Mouse (Mus musculus) stomach, embryonic 14.5 days (tissue): ENCODE results near the gene Mms19. TPM values are rescaled to one million over a fixed set of nuclear protein-coding genes. Genes with fewer than 3 reads are reported as not detected.

Source experiments
- ATAC-seq: fragments of 200-750 bp; cut with Nextera tagmentation; 2 replicates; pipeline ENCODE4 v1.8.0; 2017; ENCODE audit warnings: low read depth, moderate TSS enrichment; ENCODE audit not compliant: insufficient number of reproducible peaks, insufficient read depth, low FRiP score
- H3K27ac ChIP-seq: fragments of 300-500 bp; sonication (generic); 2 replicates; pipeline ENCODE4 v1.5.1; 2014; ENCODE audit warnings: mild to moderate bottlenecking, low read length, moderate library complexity, mixed read lengths
- H3K27me3 ChIP-seq: fragments of 300-500 bp; sonication (generic); 2 replicates; pipeline ENCODE4 v1.6.1; 2014; ENCODE audit warnings: low read length, control low read depth, mixed read lengths; ENCODE audit not compliant: control insufficient read depth, insufficient read depth
- H3K36me3 ChIP-seq: fragments of 300-500 bp; sonication (generic); 2 replicates; pipeline ENCODE4 v1.6.1; 2014; ENCODE audit warnings: mild to moderate bottlenecking, control low read depth, low read length, moderate library complexity, mixed read lengths; ENCODE audit not compliant: control insufficient read depth, insufficient read depth
- H3K4me1 ChIP-seq: fragments of 300-500 bp; sonication (generic); 2 replicates; pipeline ENCODE4 v1.6.1; 2014; ENCODE audit warnings: low read length, control low read depth, mixed read lengths; ENCODE audit not compliant: control insufficient read depth, insufficient read depth
- H3K4me2 ChIP-seq: fragments of 300-500 bp; sonication (generic); replicated peaks from 2 replicates; pipeline ENCODE4 v1.6.1; 2014; ENCODE audit warnings: low read depth, low read length, control low read depth
- H3K4me3 ChIP-seq: fragments of 300-500 bp; sonication (generic); 2 replicates; pipeline ENCODE4 v1.5.1; 2014; ENCODE audit warnings: low read depth, low read length, control low read depth
- H3K9ac ChIP-seq: fragments of 300-500 bp; sonication (generic); replicated peaks from 2 replicates; pipeline ENCODE4 v1.6.1; 2014; ENCODE audit warnings: low read depth, mild to moderate bottlenecking, control low read depth, low read length, moderate library complexity, mixed read lengths
- H3K9me3 ChIP-seq: fragments of 300-500 bp; sonication (generic); 2 replicates; pipeline ENCODE4 v1.6.1; 2016; ENCODE audit warnings: low read depth, low read length, control low read depth; ENCODE audit not compliant: control insufficient read depth
- WGBS: fragments of 180-500 bp; shearing (Covaris S2); extraction: QIAGEN DNeasy Blood & Tissue Kit; methylation state at CpG from one replicate; pipeline ENCODE4 v1.1.7; 2014; 5-methylcytosine and 5-hydroxymethylcytosine counted together
- polyA plus RNA-seq: library from polyadenylated mRNA; unstranded; fragments of >200 nt; fragmentation: Nextera tagmentation; extraction: Ambion mirVana; gene quantifications from 2 replicates; pipeline ENCODE4 v1.2.1, GENCODE M21; 2014

Gene Mms19
- polyA plus RNA-seq, 1 experiment from 2014 or later: 37.6 TPM

GRCm38 (mm10) chr19:41905246-41905645 lies 75.7 kb downstream of the Mms19 start:
- 81% methylated on average over 2 of the region's 2 CpGs for WGBS
- H3K36me3 ChIP-seq: no peaks in the 10 kb centered on the region
- ATAC-seq: no peak
- H3K9ac ChIP-seq: no peak overlapping the region
- H3K4me1 ChIP-seq: peaks cover 11% of the 10 kb centered on the region
- no peak overlapping the region for H3K4me3 ChIP-seq
- H3K9me3 ChIP-seq: no peaks in the 10 kb centered on the region
- no peak overlapping the region for H3K4me2 ChIP-seq
- no peaks in the 10 kb centered on the region for H3K27me3 ChIP-seq
- H3K27ac ChIP-seq: no peak overlapping the region

DNA sequence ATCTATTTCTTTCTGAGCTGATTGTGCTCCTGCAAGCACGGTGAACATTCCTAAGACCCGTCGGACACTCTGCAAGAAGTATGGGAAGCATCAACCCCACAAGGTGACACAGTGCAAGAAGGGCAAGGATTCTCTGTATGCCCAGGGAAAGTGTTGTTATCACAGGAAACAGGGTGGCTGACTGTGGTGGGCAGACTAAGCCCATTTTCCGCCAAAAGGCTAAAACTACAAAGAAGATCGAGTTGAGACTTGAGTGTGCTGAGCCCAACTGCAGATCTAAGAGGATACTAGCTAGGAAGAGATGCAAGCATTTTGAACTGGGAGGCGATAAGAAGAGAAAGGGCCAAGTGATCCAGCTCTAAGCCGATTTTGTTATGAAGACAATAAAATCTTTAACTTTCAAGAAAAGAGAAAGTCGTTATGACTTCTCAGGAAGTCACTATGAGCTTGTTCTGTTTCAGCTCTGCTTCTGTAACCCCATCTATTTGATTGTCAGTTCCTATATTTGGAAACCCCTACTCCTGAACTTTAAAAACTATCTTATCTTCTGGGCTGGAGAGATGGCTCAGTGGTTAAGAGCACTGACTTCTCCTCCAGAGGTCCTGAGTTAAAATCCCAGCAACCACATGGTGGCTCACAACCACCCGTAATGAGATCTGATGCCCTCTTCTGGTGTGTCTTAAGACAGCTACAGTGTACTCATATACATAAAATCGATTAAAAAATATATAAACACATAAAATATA lies 77.9 kb downstream of the Mms19 start:
- Histone ChIP-seq H3K9me3 (no peaks in the 10 kb centered on the region), H3K36me3 (no peaks in the 10 kb centered on the region), H3K4me3 (no peak overlapping the region), H3K4me2 (no peak overlapping the region), H3K27me3 (no peaks in the 10 kb centered on the region), H3K4me1 (peaks cover 11% of the 10 kb centered on the region), H3K27ac (no peak overlapping the region), H3K9ac (no peak overlapping the region)
- WGBS: 85% methylated on average over 10 of the region's 10 CpGs
- ATAC-seq: no peak

DNA sequence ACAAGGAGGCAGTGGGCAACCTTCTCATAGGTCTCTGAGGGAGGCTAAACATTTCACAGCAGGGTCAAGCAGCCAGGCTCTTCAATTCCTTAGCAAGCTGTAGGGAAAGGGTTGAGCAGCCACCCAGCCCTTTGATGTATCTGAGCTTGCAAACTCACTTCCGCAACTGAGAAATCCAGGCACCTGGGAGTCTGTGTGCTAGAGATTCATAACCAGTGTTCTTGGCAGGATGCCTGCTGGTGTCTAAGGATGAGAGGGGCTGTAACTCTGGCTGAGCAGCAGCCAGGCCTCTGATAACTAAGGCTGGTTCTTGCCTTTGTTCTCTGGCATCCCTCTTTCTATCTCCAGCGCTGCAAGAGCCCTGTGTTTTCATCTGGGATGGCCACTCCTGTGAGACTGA lies 79.3 kb downstream of the Mms19 start:
- H3K36me3 ChIP-seq: no peaks in the 10 kb centered on the region
- no peak overlapping the region for H3K4me3 ChIP-seq
- ATAC-seq: no peak
- no peaks in the 10 kb centered on the region for H3K27me3 ChIP-seq
- 45% methylated on average over 2 of the region's 2 CpGs for WGBS
- no peak overlapping the region for H3K9ac ChIP-seq
- H3K9me3 ChIP-seq: no peaks in the 10 kb centered on the region
- H3K4me1 ChIP-seq: peaks cover 2% of the 10 kb centered on the region; the same call in 1 of the 2 replicates
- H3K27ac ChIP-seq: no peak overlapping the region; the same call in 1 of the 2 replicates
- H3K4me2 ChIP-seq: no peak overlapping the region

DNA sequence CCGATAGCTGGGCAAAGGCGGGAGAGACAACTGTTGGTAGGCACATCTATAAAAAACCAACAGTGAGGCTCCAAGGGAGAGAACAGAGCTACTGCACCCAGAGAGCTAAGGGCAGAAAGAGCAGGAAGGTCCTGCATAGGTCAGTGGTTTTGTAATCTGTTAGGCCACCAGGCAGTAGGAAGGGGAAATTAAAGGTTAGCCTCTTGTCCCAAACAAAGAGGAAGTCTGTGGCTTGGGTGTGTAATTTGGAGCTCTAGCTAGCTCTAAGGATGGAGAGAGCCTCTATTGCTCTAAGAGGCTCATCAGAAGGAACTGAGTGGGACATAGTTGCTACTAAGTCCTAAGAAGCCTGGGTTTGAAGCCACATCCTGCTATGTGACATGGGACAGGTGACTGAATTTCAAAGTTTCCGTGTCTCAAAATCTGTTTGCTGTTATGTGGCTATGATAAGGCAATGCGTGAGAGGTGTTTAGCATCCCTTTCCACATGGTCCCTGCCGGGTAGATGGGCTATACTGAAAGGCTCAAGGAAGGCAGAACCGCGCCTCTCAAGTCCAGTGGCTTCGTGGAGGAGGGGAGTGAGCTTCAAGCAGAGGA lies 80.4 kb downstream of the Mms19 start:
- Histone ChIP-seq H3K9me3 (no peaks in the 10 kb centered on the region), H3K4me1 (peaks cover 2% of the 10 kb centered on the region; the same call in 1 of the 2 replicates), H3K9ac (no peak overlapping the region), H3K4me2 (no peak overlapping the region), H3K36me3 (no peaks in the 10 kb centered on the region), H3K27ac (no peak overlapping the region), H3K27me3 (no peaks in the 10 kb centered on the region), H3K4me3 (no peak overlapping the region)
- no peak for ATAC-seq
- 83% methylated on average over 8 of the region's 8 CpGs for WGBS

- no peak for ATAC-seq
- H3K27ac ChIP-seq: no peak overlapping the region
- H3K9ac ChIP-seq: no peak overlapping the region
- H3K4me2 ChIP-seq: no peak overlapping the region
- no peaks in the 10 kb centered on the region for H3K36me3 ChIP-seq
- peaks cover 8% of the 10 kb centered on the region for H3K4me1 ChIP-seq
- no peaks in the 10 kb centered on the region for H3K9me3 ChIP-seq
- no peaks in the 10 kb centered on the region for H3K27me3 ChIP-seq
- no peak overlapping the region for H3K4me3 ChIP-seq
- WGBS: 46% methylated on average over 4 of the region's 4 CpGs
Measured at GRCm38 (mm10) chr19:41898860-41899259, 82.1 kb downstream of the Mms19 start.

GRCm38 (mm10) chr19:41896319-41896711 lies 84.6 kb downstream of the Mms19 start:
- H3K36me3 ChIP-seq: peaks cover 5% of the 10 kb centered on the region; the same call in 1 of the 2 replicates
- H3K9ac ChIP-seq: no peak overlapping the region
- peak; percentile 51; the same call in 1 of the 2 replicates for ATAC-seq

DNA sequence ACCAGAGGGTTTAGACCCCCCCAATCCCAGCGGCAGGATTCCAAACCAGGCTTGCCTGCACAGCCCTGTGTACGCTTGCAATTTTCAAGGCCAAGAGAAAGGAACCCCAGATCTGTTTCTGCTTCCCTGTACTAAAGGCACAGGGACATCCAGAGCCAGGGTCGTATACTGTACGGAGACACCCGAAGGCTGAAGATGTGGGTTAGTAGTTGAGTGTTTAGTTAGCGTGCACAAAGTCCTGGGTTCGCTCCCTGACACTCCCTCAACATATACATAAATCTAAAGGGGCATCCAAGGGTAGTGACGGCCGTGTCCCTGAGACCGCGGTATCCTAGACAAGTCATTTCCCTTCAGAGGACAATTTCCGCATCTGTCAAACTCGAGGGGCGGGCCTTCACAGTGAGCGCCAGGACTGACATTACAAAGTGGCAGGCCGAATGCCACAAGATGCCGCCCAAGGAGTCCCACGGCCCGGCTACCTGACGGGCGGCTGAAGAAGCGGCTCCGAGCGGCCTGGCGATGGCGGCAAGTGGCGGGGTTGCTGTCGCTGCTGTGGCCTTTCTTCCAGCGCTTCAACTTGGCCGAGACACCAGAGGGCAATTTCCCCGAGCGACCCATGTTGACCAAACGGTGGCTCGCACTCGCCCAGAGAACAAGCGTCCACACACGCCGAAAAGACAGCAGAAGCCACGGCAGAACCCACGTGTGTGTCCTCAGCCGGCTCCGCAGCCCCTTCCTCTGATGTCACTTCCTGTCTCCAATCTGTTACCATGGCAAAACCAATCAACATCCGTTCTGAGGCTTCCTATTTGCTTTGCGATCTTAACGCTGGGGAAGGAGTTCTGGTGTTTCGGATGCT lies 85.3 kb downstream of the Mms19 start, which contains the start of gene Rrp12:
Gene Rrp12 (minus strand): TSS at position 714 of the 859 bp plus-strand sequence.
- under 1% methylated on average over 46 of the region's 46 CpGs for WGBS
- Histone ChIP-seq H3K4me2 (peak within 1 kb of the TSS; percentile 82), H3K9me3 (no peaks in the 10 kb centered on the region), H3K4me1 (peaks cover 6% of the 10 kb centered on the region; the same call in 1 of the 2 replicates), H3K27ac (no peak within 1 kb of the TSS), H3K27me3 (no peaks in the 10 kb centered on the region), H3K36me3 (peaks cover 5% of the 10 kb centered on the region; the same call in 1 of the 2 replicates), H3K9ac (peak within 1 kb of the TSS; percentile 22), H3K4me3 (peak within 1 kb of the TSS; percentile 71)
- peak; percentile 94 for ATAC-seq

More at GRCm38 (mm10) chr19:41896319-41896711, 84.6 kb downstream of the Mms19 start:
- WGBS: 14% methylated on average over 18 of the region's 18 CpGs
- Histone ChIP-seq H3K27me3 (no peaks in the 10 kb centered on the region), H3K4me3 (peak overlapping the region; percentile 71), H3K4me1 (peaks cover 6% of the 10 kb centered on the region; the same call in 1 of the 2 replicates), H3K27ac (no peak overlapping the region), H3K4me2 (peak overlapping the region; percentile 82), H3K9me3 (no peaks in the 10 kb centered on the region)

GRCm38 (mm10) chr19:41894959-41895358 lies 86.0 kb downstream of the Mms19 start:
- no peak for ATAC-seq
- H3K9me3 ChIP-seq: no peaks in the 10 kb centered on the region
- H3K4me1 ChIP-seq: peaks cover 6% of the 10 kb centered on the region; the same call in 1 of the 2 replicates
- peak overlapping the region; percentile 71 for H3K4me3 ChIP-seq
- 40% methylated on average over 7 of the region's 7 CpGs for WGBS
- H3K36me3 ChIP-seq: peaks cover 5% of the 10 kb centered on the region; the same call in 1 of the 2 replicates
- peak overlapping the region; percentile 22; the same call in 1 of the 2 replicates for H3K9ac ChIP-seq
- no peaks in the 10 kb centered on the region for H3K27me3 ChIP-seq
- H3K27ac ChIP-seq: no peak overlapping the region
- H3K4me2 ChIP-seq: peak overlapping the region; percentile 82
